Mouse (Mus musculus): ENCODE data around the gene Zbtb46.

- TF ChIP-seq CTCF (conservative IDR thresholded peaks at IDR 0.05; ENCODE audit: low read length) = no peak
- no peak for TF ChIP-seq POU5F1 (IDR thresholded peaks at IDR 0.05; ENCODE audit: borderline replicate concordance, low read length)
Measured at GRCm38 (mm10) chr2:181364860-181365596, 94.2 kb downstream of the Zbtb46 start, which contains the start of the genes Zgpat and Arfrp1.

Data from E14TG2a.4 (cell line).